Mouse (Mus musculus): ENCODE data around the gene Cadm4.
A peak's percentile ranks its signal among the peaks of the same experiment; 100 is the strongest.

Gene Cadm4

GRCm38 (mm10) chr7:24531211-24531971 is 49.6 kb downstream of the Cadm4 start:
- DNase-seq (ENCODE audit: low spot score in 2 of 2) = peak; percentile 57 to 83

GRCm38 (mm10) chr7:24533031-24533571 is 51.3 kb downstream of the Cadm4 start:
- DNase-seq (ENCODE audit: low spot score in 2 of 2) = no peak

- DNase-seq (ENCODE audit: low spot score in 2 of 2) = no peak
Observed at GRCm38 (mm10) chr7:24533806-24534205, 52.0 kb downstream of the Cadm4 start.

GRCm38 (mm10) chr7:24534301-24534700 is 52.5 kb downstream of the Cadm4 start:
- DNase-seq (ENCODE audit: low spot score in 2 of 2) = no peak

- no peak for DNase-seq (ENCODE audit: low spot score in 2 of 2)
Observed at GRCm38 (mm10) chr7:24537081-24537480, 55.3 kb downstream of the Cadm4 start.

- no peak for DNase-seq (ENCODE audit: low spot score in 2 of 2)
Observed at GRCm38 (mm10) chr7:24537591-24537990, 55.8 kb downstream of the Cadm4 start.

- no peak for DNase-seq (ENCODE audit: low spot score in 2 of 2)
Observed at GRCm38 (mm10) chr7:24538154-24538553, 56.3 kb downstream of the Cadm4 start.

- no peak for DNase-seq (ENCODE audit: low spot score in 2 of 2)
Observed at GRCm38 (mm10) chr7:24538701-24539100, 56.9 kb downstream of the Cadm4 start.

- DNase-seq (ENCODE audit: low spot score in 2 of 2) = no peak
Observed at GRCm38 (mm10) chr7:24539686-24540085, 57.9 kb downstream of the Cadm4 start.

GRCm38 (mm10) chr7:24544506-24544905 is 62.7 kb downstream of the Cadm4 start:
- DNase-seq (ENCODE audit: low spot score in 2 of 2) = no peak

GRCm38 (mm10) chr7:24546068-24546614 is 64.3 kb downstream of the Cadm4 start, which contains the start of the genes Pinlyp and Xrcc1:
Gene Pinlyp (minus strand): TSS chr7:24546118.
Gene Xrcc1 (plus strand): TSS chr7:24546289.
- DNase-seq (ENCODE audit: low spot score in 2 of 2) = peak in 1 of 2 experiments; percentile 45

GRCm38 (mm10) chr7:24546634-24547389 is 65.0 kb downstream of the Cadm4 start:
- peak; percentile 93 to 99 for DNase-seq (ENCODE audit: low spot score in 2 of 2)

GRCm38 (mm10) chr7:24547534-24548036 is 65.8 kb downstream of the Cadm4 start:
- DNase-seq (ENCODE audit: low spot score in 2 of 2) = no peak

GRCm38 (mm10) chr7:24551985-24552759 is 70.3 kb downstream of the Cadm4 start:
- no peak for DNase-seq (ENCODE audit: low spot score in 2 of 2)

Data from spleen, postnatal 10 days (tissue).